Mouse (Mus musculus) cerebellum, postnatal 25 days (tissue): ENCODE measurements around the gene Rft1.

Experiments used
- DNase-seq, 2 experiments: peaks; one replicate each; pipeline ENCODE4 v3.0.0; 2021; ENCODE audit warnings: mixed read lengths in 2 of 2

Gene Rft1

GRCm38 (mm10) chr14:30734665-30735064, 80.5 kb downstream of the Rft1 start:
- DNase-seq, result no peak

- DNase-seq, result no peak
Measured at GRCm38 (mm10) chr14:30735810-30736209, 81.7 kb downstream of the Rft1 start.

DNA sequence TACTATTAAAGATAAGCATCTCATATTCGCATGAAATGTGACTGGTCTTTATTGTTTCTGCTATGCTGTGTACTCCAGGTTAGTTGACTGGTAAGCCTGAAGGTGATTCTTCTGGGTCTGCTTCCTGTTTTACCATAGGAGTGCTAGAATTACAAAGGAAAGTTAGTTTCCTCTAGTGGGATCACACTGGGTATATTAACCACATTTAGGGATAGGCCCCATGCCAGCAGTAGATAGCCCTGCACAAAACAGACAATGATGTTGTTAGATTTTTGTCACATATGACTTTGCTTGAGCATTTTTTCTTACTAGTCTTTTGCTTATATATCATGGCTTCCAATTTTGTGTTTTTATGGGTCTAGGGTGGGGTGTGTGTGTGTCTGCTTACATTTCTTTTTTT, 82.3 kb downstream of the Rft1 start:
- no peak for DNase-seq
